Mouse (Mus musculus) small intestine, adult 2 months (tissue): Measurements from ENCODE around the gene C2cd5.

Source experiments
- CTCF ChIP-seq: fragments of 200-500 bp; IDR thresholded peaks from 2 replicates; pipeline ENCODE4 v1.5.1; 2012; ENCODE audit warnings: low read depth, mild to moderate bottlenecking, control low read depth, inconsistent platforms, low read length, moderate library complexity, mixed read lengths; ENCODE audit not compliant: insufficient replicate concordance, insufficient read length; ENCODE audit errors: extremely low read depth
- POLR2A ChIP-seq: fragments of 200-500 bp; IDR thresholded peaks from 2 replicates; pipeline ENCODE4 v1.6.1; 2012; ENCODE audit warnings: low read depth, mild to moderate bottlenecking, control low read depth, inconsistent platforms, low read length, moderate library complexity

DNA sequence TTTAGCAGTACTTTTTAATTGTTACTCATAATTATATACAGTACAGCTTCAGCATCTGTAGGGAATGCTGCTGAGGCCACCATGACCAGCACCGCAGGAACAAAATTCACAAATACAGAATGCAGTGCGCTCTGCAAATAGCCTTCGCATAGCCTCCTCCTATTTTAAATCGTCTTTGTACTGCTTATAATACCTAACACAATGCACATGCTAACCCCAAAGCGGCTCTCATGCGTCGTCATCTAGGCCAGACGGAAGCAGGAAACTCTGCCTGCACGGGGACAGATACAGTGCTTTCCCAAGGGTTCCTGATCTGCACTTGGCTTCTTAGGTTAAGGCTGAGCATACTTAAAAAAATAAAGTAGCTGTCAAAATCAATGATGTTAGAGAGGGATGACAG, 29.2 kb downstream of the C2cd5 start:
- TF ChIP-seq CTCF (no peak), POLR2A (no peak)
